Mouse (Mus musculus) kidney, embryonic 15.5 days (tissue): ENCODE results near the gene Ifnar1. TPM values are rescaled to one million over a fixed set of nuclear protein-coding genes. Genes with fewer than 3 reads are reported as not detected.

ENCODE experiments used
- ATAC-seq: fragments of 200-750 bp; cut with Nextera tagmentation; replicated peaks from 2 replicates; pipeline ENCODE4 v1.8.0; 2017; ENCODE audit warnings: moderate TSS enrichment; ENCODE audit not compliant: low FRiP score
- H3K27ac ChIP-seq: fragments of 300-500 bp; sonication (generic); 2 replicates; pipeline ENCODE4 v1.5.1; 2015; ENCODE audit warnings: mild to moderate bottlenecking, inconsistent platforms
- H3K27me3 ChIP-seq: fragments of 300-500 bp; sonication (generic); 2 replicates; pipeline ENCODE4 v1.6.1; 2015; ENCODE audit warnings: inconsistent platforms
- H3K36me3 ChIP-seq: fragments of 300-500 bp; sonication (generic); 2 replicates; pipeline ENCODE4 v1.6.1; 2015; ENCODE audit warnings: inconsistent platforms
- H3K4me1 ChIP-seq: fragments of 300-500 bp; sonication (generic); 2 replicates; pipeline ENCODE4 v1.6.1; 2015; ENCODE audit warnings: inconsistent platforms
- H3K4me2 ChIP-seq: fragments of 300-500 bp; sonication (generic); 2 replicates; pipeline ENCODE4 v1.6.1; 2015; ENCODE audit warnings: moderate library complexity, mild to moderate bottlenecking, inconsistent platforms
- H3K4me3 ChIP-seq: fragments of 300-500 bp; sonication (generic); replicated peaks from 2 replicates; pipeline ENCODE4 v1.5.1; 2015; ENCODE audit warnings: mild to moderate bottlenecking, inconsistent platforms
- H3K9ac ChIP-seq: fragments of 300-500 bp; sonication (generic); 2 replicates; pipeline ENCODE4 v1.6.1; 2015; ENCODE audit warnings: mild to moderate bottlenecking, inconsistent platforms
- H3K9me3 ChIP-seq: fragments of 300-500 bp; sonication (generic); replicated peaks from 2 replicates; pipeline ENCODE4 v1.6.1; 2016; ENCODE audit warnings: inconsistent platforms
- WGBS: fragments of 180-500 bp; shearing (Covaris S2); methylation state at CpG from one replicate; pipeline ENCODE4 v1.1.7; 2015; ENCODE audit warnings: mixed read lengths; 5-methylcytosine and 5-hydroxymethylcytosine counted together
- polyA plus RNA-seq: library from polyadenylated mRNA; unstranded; fragments of >200 nt; fragmentation: Nextera tagmentation; extraction: Ambion mirVana; gene quantifications from 2 replicates; pipeline ENCODE4 v1.2.1, GENCODE M21; 2015

Gene Ifnar1
- polyA plus RNA-seq, 1 experiment from 2014 or later: 62.2 TPM

- Histone ChIP-seq H3K4me1 (peaks cover 6% of the 10 kb centered on the region; the same call in 1 of the 2 replicates), H3K36me3 (no peaks in the 10 kb centered on the region), H3K4me3 (no peak overlapping the region), H3K27ac (no peak overlapping the region), H3K9ac (no peak overlapping the region), H3K27me3 (peaks cover 17% of the 10 kb centered on the region), H3K4me2 (no peak overlapping the region), H3K9me3 (no peaks in the 10 kb centered on the region)
- 39% methylated on average over 2 of the region's 2 CpGs for WGBS
- ATAC-seq: no peak
Measured at GRCm38 (mm10) chr16:91532429-91532828, 47.4 kb downstream of the Ifnar1 start.

GRCm38 (mm10) chr16:91533097-91534001 is 48.3 kb downstream of the Ifnar1 start:
- WGBS: 51% methylated on average over 23 of the region's 23 CpGs
- Histone ChIP-seq H3K4me3 (no peak overlapping the region), H3K36me3 (no peaks in the 10 kb centered on the region), H3K27ac (no peak overlapping the region), H3K9me3 (no peaks in the 10 kb centered on the region), H3K4me2 (no peak overlapping the region), H3K4me1 (peaks cover 5% of the 10 kb centered on the region), H3K27me3 (peaks cover 17% of the 10 kb centered on the region), H3K9ac (no peak overlapping the region)
- no peak for ATAC-seq

- Histone ChIP-seq H3K36me3 (no peaks in the 10 kb centered on the region), H3K27me3 (peaks cover 17% of the 10 kb centered on the region), H3K9ac (no peak overlapping the region), H3K4me3 (no peak overlapping the region), H3K9me3 (no peaks in the 10 kb centered on the region), H3K27ac (no peak overlapping the region), H3K4me2 (no peak overlapping the region), H3K4me1 (peaks cover 15% of the 10 kb centered on the region)
- 0 out of 2 replicates have a peak, but pooled peaks have one; percentile 68 for ATAC-seq
- WGBS: 46% methylated on average over 13 of the region's 13 CpGs
Measured at GRCm38 (mm10) chr16:91534477-91534876, 49.4 kb downstream of the Ifnar1 start.

- no peak for ATAC-seq
- no peak overlapping the region for H3K4me3 ChIP-seq
- no peak overlapping the region for H3K27ac ChIP-seq
- no peaks in the 10 kb centered on the region for H3K9me3 ChIP-seq
- H3K4me1 ChIP-seq: peaks cover 15% of the 10 kb centered on the region
- 78% methylated on average over 6 of the region's 6 CpGs for WGBS
- no peaks in the 10 kb centered on the region for H3K36me3 ChIP-seq
- H3K27me3 ChIP-seq: peaks cover 17% of the 10 kb centered on the region
- H3K9ac ChIP-seq: no peak overlapping the region
- H3K4me2 ChIP-seq: no peak overlapping the region
Measured at GRCm38 (mm10) chr16:91534888-91535287, 49.9 kb downstream of the Ifnar1 start.

- H3K4me1 ChIP-seq: peaks cover 17% of the 10 kb centered on the region
Measured at GRCm38 (mm10) chr16:91536372-91536771, 51.3 kb downstream of the Ifnar1 start.

GRCm38 (mm10) chr16:91537065-91537464 is 52.0 kb downstream of the Ifnar1 start:
- Histone ChIP-seq H3K9me3 (no peaks in the 10 kb centered on the region), H3K4me3 (no peak overlapping the region), H3K9ac (no peak overlapping the region), H3K36me3 (no peaks in the 10 kb centered on the region), H3K4me1 (peaks cover 24% of the 10 kb centered on the region), H3K27ac (no peak overlapping the region), H3K4me2 (no peak overlapping the region), H3K27me3 (peaks cover 17% of the 10 kb centered on the region)
- WGBS: 90% methylated on average over 3 of the region's 3 CpGs
- ATAC-seq: no peak

More at GRCm38 (mm10) chr16:91536372-91536771, 51.3 kb downstream of the Ifnar1 start:
- no peaks in the 10 kb centered on the region for H3K36me3 ChIP-seq
- H3K27me3 ChIP-seq: peaks cover 17% of the 10 kb centered on the region
- ATAC-seq: no peak
- no peak overlapping the region for H3K9ac ChIP-seq
- H3K4me3 ChIP-seq: no peak overlapping the region
- WGBS: 91% methylated on average over 6 of the region's 6 CpGs
- H3K27ac ChIP-seq: no peak overlapping the region
- H3K9me3 ChIP-seq: no peaks in the 10 kb centered on the region
- no peak overlapping the region for H3K4me2 ChIP-seq

GRCm38 (mm10) chr16:91538051-91538450 is 53.0 kb downstream of the Ifnar1 start:
- no peak overlapping the region for H3K4me3 ChIP-seq
- no peaks in the 10 kb centered on the region for H3K36me3 ChIP-seq
- H3K4me1 ChIP-seq: peaks cover 22% of the 10 kb centered on the region
- 57% methylated on average over 6 of the region's 6 CpGs for WGBS
- no peak for ATAC-seq
- no peak overlapping the region for H3K4me2 ChIP-seq
- peaks cover 13% of the 10 kb centered on the region for H3K27me3 ChIP-seq
- H3K9ac ChIP-seq: no peak overlapping the region
- no peaks in the 10 kb centered on the region for H3K9me3 ChIP-seq
- H3K27ac ChIP-seq: peak overlapping the region; percentile 72

- Histone ChIP-seq H3K4me3 (no peak overlapping the region), H3K9ac (no peak overlapping the region), H3K9me3 (no peaks in the 10 kb centered on the region), H3K27ac (peak overlapping the region; percentile 72), H3K27me3 (peaks cover 11% of the 10 kb centered on the region), H3K36me3 (no peaks in the 10 kb centered on the region), H3K4me2 (no peak overlapping the region), H3K4me1 (peaks cover 22% of the 10 kb centered on the region)
- WGBS: 33% methylated on average over 9 of the region's 9 CpGs
- no peak for ATAC-seq
Measured at GRCm38 (mm10) chr16:91538513-91538912, 53.5 kb downstream of the Ifnar1 start.

- Histone ChIP-seq H3K9me3 (no peaks in the 10 kb centered on the region), H3K4me1 (peaks cover 37% of the 10 kb centered on the region), H3K27me3 (0 out of 2 replicates have a peak, but pooled peaks cover 3% of the 10 kb centered on the region), H3K27ac (no peak overlapping the region), H3K4me2 (peak overlapping the region; percentile 37), H3K9ac (no peak overlapping the region), H3K4me3 (no peak overlapping the region), H3K36me3 (no peaks in the 10 kb centered on the region)
- no peak for ATAC-seq
- WGBS: 38% methylated on average over 10 of the region's 10 CpGs
Measured at GRCm38 (mm10) chr16:91541573-91542081, 56.6 kb downstream of the Ifnar1 start.

- Histone ChIP-seq H3K27ac (no peak overlapping the region), H3K9ac (no peak overlapping the region), H3K27me3 (0 out of 2 replicates have a peak, but pooled peaks cover 3% of the 10 kb centered on the region), H3K36me3 (no peaks in the 10 kb centered on the region), H3K4me3 (no peak overlapping the region), H3K4me2 (no peak overlapping the region), H3K9me3 (no peaks in the 10 kb centered on the region), H3K4me1 (peaks cover 46% of the 10 kb centered on the region)
- no peak for ATAC-seq
- WGBS: 95% methylated on average over 1 of the region's 1 CpGs
Measured at GRCm38 (mm10) chr16:91543619-91544018, 58.6 kb downstream of the Ifnar1 start.

- H3K4me3 ChIP-seq: no peak overlapping the region; the same call in 1 of the 2 replicates
- peak overlapping the region; percentile 83; the same call in 1 of the 2 replicates for H3K4me2 ChIP-seq
- 56% methylated on average over 10 of the region's 10 CpGs for WGBS
- H3K36me3 ChIP-seq: no peaks in the 10 kb centered on the region
- peak overlapping the region; percentile 71 for H3K27ac ChIP-seq
- 0 out of 2 replicates have a peak, but pooled peaks cover 3% of the 10 kb centered on the region for H3K27me3 ChIP-seq
- ATAC-seq: no peak
- H3K4me1 ChIP-seq: peaks cover 55% of the 10 kb centered on the region
- no peak overlapping the region for H3K9ac ChIP-seq
- H3K9me3 ChIP-seq: no peaks in the 10 kb centered on the region
Measured at GRCm38 (mm10) chr16:91545597-91546281, 60.7 kb downstream of the Ifnar1 start.

GRCm38 (mm10) chr16:91546391-91546835 is 61.4 kb downstream of the Ifnar1 start:
- H3K4me3 ChIP-seq: peak overlapping the region; percentile 94
- H3K9me3 ChIP-seq: no peaks in the 10 kb centered on the region
- H3K27me3 ChIP-seq: 0 out of 2 replicates have a peak, but pooled peaks cover 3% of the 10 kb centered on the region
- peak; percentile 57 for ATAC-seq
- H3K4me2 ChIP-seq: peak overlapping the region; percentile 83
- H3K27ac ChIP-seq: peak overlapping the region; percentile 71
- peaks cover 59% of the 10 kb centered on the region for H3K4me1 ChIP-seq
- 12% methylated on average over 14 of the region's 14 CpGs for WGBS
- peak overlapping the region; percentile 98 for H3K9ac ChIP-seq
- H3K36me3 ChIP-seq: no peaks in the 10 kb centered on the region
